Mouse (Mus musculus) brain, adult 2 months (tissue): ENCODE measurements around the gene Apeh.
A peak's percentile ranks its signal among the peaks of the same experiment; 100 is the strongest.

ENCODE experiments used
- DNase-seq: peaks from one replicate; pipeline ENCODE4 v3.0.0; 2011; ENCODE audit warnings: low read depth, low spot score

The Apeh gene

DNA sequence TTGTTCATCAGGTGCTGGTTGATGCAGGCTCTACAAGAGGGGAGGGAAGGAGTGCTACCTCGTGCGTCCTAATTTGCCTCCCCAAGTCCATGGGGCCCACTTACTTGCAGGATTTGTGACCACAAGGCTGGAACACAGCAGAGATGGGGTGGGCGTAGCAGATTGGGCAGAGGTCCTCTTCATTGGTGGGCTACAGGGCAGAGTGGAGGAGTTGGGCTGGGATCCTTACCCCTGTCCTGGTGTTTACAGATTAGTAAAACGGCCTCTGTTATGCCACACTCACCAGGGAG lies 42.5 kb downstream of the Apeh start:
- DNase-seq: no peak

DNA sequence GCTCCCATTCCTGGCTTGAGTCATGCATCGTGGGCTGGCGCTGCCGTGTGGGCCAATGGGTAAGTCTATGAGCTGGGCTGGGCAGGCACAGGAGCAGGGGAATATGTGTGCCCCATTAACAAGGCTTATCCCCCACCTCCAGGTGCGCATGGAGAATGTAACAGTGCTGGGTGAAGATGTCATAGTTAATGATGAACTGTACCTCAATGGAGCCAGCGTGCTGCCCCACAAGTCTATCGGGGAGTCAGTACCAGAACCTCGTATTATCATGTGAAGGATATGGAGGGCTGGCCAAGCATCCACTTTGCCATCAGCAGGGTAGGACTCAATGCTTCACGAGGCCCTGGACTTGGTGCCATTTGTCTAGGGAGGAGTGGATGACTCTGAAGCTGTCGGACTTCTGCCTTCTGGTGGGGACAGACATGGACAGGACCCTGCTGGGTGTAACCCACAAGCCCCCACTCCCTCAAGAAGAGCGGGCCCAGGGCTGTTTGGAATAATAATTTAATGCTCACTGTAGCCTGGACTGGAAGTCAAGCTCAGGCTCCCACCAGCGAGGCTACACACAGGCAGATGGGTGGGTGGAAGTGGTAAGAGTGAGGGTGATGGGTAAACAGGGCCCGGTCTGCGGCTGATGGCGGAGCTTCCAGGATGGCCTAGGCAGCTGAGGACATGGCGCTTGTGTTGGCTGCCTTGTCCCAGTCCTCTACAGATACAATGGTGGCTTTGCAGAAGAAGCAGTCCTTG lies 43.0 kb downstream of the Apeh start:
- DNase-seq: peak; percentile 43

- no peak for DNase-seq
Observed at GRCm38 (mm10) chr9:108049561-108050251, 44.7 kb downstream of the Apeh start.

DNA sequence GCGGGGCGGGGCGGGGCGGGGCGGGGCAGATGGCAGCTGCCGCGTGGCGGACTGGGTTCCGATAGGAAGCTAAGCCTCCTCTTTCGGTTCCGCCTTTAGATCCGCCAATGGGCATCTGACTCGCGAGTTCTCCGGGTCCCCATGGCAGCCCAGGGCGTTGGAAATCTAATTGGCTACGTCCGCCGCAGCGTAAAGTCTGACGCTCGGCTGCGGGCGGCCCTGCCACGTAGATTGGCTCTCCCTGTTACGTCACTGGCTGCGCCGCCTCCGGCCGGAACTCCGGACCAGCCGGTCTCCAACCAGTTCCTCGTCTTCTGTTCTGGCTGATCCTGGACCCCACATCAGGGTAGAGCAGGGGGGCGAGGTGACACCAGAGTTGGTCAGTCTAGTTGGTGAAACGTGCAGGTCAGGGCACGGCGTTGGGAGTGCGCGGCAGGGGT lies 45.4 kb downstream of the Apeh start, which contains the start of gene Gmppb:
Gene Gmppb, plus strand, starts transcription at position 227 of the 440 bp plus-strand sequence.
- peak; percentile 99 for DNase-seq

GRCm38 (mm10) chr9:108048566-108048955 lies 45.8 kb downstream of the Apeh start:
- DNase-seq: no peak

GRCm38 (mm10) chr9:108047601-108048565 lies 46.5 kb downstream of the Apeh start:
- DNase-seq: no peak

DNA sequence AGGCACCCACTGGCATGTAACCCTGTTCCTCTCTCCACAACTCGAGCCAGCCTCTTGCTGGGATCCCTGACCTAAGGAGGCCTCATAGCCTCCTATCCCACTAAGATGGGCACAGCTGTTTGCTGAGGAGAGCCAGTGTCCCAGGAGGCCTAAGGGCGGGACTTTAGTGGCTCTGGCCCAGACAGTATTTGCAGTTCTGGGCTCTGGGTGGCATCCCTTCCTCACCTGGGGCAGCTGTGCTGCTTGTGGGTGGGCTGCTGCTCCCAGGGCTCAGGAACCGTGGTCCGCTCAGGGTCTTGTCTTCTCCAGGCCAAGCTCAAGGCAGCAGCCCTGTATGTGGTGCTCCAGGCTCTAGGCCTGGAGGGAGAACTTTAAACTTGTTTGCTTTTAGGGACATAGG lies 47.8 kb downstream of the Apeh start:
- no peak for DNase-seq

- DNase-seq: no peak
Observed at GRCm38 (mm10) chr9:108044751-108045492, 49.5 kb downstream of the Apeh start.
